Mouse (Mus musculus) limb, embryonic 15.5 days (tissue): ENCODE measurements at regions not wholly inside any gene's neighbourhood (a gene's known extent, or its start where the extent isn't known, plus 50 kb on each side); places are given as distances from the start of the nearest gene placed in this dataset.
A peak's percentile ranks its signal among the peaks of the same experiment; 100 is the strongest.

Experiments
- ATAC-seq: fragments of 200-750 bp; cut with Nextera tagmentation; 2 replicates; pipeline ENCODE4 v1.8.0; 2017; ENCODE audit warnings: low read depth, moderate TSS enrichment; ENCODE audit not compliant: insufficient number of reproducible peaks, low FRiP score, low TSS enrichment
- H3K27ac ChIP-seq: fragments of 300-500 bp; sonication (generic); 2 replicates; pipeline ENCODE4 v1.5.1; 2015; ENCODE audit warnings: moderate library complexity, mild to moderate bottlenecking, inconsistent platforms
- H3K27me3 ChIP-seq: fragments of 300-500 bp; sonication (generic); 2 replicates; pipeline ENCODE4 v1.6.1; 2015; ENCODE audit warnings: inconsistent platforms
- H3K36me3 ChIP-seq: fragments of 300-500 bp; sonication (generic); 2 replicates; pipeline ENCODE4 v1.6.1; 2015; ENCODE audit warnings: inconsistent platforms
- H3K4me1 ChIP-seq: fragments of 300-500 bp; sonication (generic); 2 replicates; pipeline ENCODE4 v1.6.1; 2015; ENCODE audit warnings: inconsistent platforms
- H3K4me2 ChIP-seq: fragments of 300-500 bp; sonication (generic); 2 replicates; pipeline ENCODE4 v1.6.1; 2015; ENCODE audit warnings: mild to moderate bottlenecking, inconsistent platforms
- H3K4me3 ChIP-seq: fragments of 300-500 bp; sonication (generic); 2 replicates; pipeline ENCODE4 v1.5.1; 2015; ENCODE audit warnings: mild to moderate bottlenecking, inconsistent platforms
- H3K9ac ChIP-seq: fragments of 300-500 bp; sonication (generic); 2 replicates; pipeline ENCODE4 v1.6.1; 2015; ENCODE audit warnings: inconsistent platforms
- H3K9me3 ChIP-seq: fragments of 300-500 bp; sonication (generic); 2 replicates; pipeline ENCODE4 v1.6.1; 2016; ENCODE audit warnings: inconsistent platforms
- WGBS: fragments of 180-500 bp; shearing (Covaris S2); methylation state at CpG from one replicate; pipeline ENCODE4 v1.1.7; 2015; 5-methylcytosine and 5-hydroxymethylcytosine counted together

- H3K36me3 ChIP-seq: no peaks in the 10 kb centered on the region
- no peaks in the 10 kb centered on the region for H3K27me3 ChIP-seq
- no peak overlapping the region for H3K9ac ChIP-seq
- H3K4me1 ChIP-seq: no peaks in the 10 kb centered on the region
- H3K4me3 ChIP-seq: no peak overlapping the region
- no peaks in the 10 kb centered on the region for H3K9me3 ChIP-seq
- H3K27ac ChIP-seq: no peak overlapping the region
- ATAC-seq: no peak
- 33% methylated on average over 3 of the region's 3 CpGs for WGBS
- no peak overlapping the region for H3K4me2 ChIP-seq
These were observed 271.0 kb upstream of the Myo3a start for GRCm38 (mm10) chr2:21956112-21956963.

GRCm38 (mm10) chr2:21958365-21958764, 268.9 kb upstream of the Myo3a start:
- Histone ChIP-seq H3K4me2 (0 out of 2 replicates have a peak overlapping the region, but pooled peaks have one; percentile 30), H3K4me3 (peak overlapping the region; percentile 10; the same call in 1 of the 2 replicates), H3K27me3 (no peaks in the 10 kb centered on the region), H3K4me1 (no peaks in the 10 kb centered on the region), H3K36me3 (no peaks in the 10 kb centered on the region), H3K9me3 (no peaks in the 10 kb centered on the region), H3K9ac (no peak overlapping the region), H3K27ac (no peak overlapping the region)
- ATAC-seq: peak; percentile 55; the same call in 1 of the 2 replicates
- WGBS: under 1% methylated on average over 3 of the region's 3 CpGs

GRCm38 (mm10) chr2:21958802-21959201, 268.5 kb upstream of the Myo3a start:
- no peak overlapping the region for H3K9ac ChIP-seq
- WGBS: 56% methylated on average over 3 of the region's 3 CpGs
- 0 out of 2 replicates have a peak, but pooled peaks cover under 1% of the 10 kb centered on the region for H3K4me1 ChIP-seq
- no peaks in the 10 kb centered on the region for H3K27me3 ChIP-seq
- H3K9me3 ChIP-seq: no peaks in the 10 kb centered on the region
- no peaks in the 10 kb centered on the region for H3K36me3 ChIP-seq
- H3K4me2 ChIP-seq: 0 out of 2 replicates have a peak overlapping the region, but pooled peaks have one; percentile 30
- peak overlapping the region; percentile 10; the same call in 1 of the 2 replicates for H3K4me3 ChIP-seq
- no peak overlapping the region for H3K27ac ChIP-seq
- no peak for ATAC-seq

- H3K4me1 ChIP-seq: 0 out of 2 replicates have a peak, but pooled peaks cover 4% of the 10 kb centered on the region
- H3K9ac ChIP-seq: no peak overlapping the region
- WGBS: 17% methylated on average over 7 of the region's 7 CpGs
- H3K27me3 ChIP-seq: no peaks in the 10 kb centered on the region
- no peaks in the 10 kb centered on the region for H3K36me3 ChIP-seq
- no peaks in the 10 kb centered on the region for H3K9me3 ChIP-seq
- no peak for ATAC-seq
- H3K27ac ChIP-seq: no peak overlapping the region
- H3K4me2 ChIP-seq: no peak overlapping the region
- no peak overlapping the region for H3K4me3 ChIP-seq
These were observed 263.8 kb upstream of the Myo3a start for GRCm38 (mm10) chr2:21963343-21964026.

GRCm38 (mm10) chr2:21964027-21964605, 263.2 kb upstream of the Myo3a start:
- no peaks in the 10 kb centered on the region for H3K9me3 ChIP-seq
- no peaks in the 10 kb centered on the region for H3K36me3 ChIP-seq
- no peak overlapping the region for H3K4me2 ChIP-seq
- ATAC-seq: no peak
- WGBS: 1% methylated on average over 10 of the region's 10 CpGs
- H3K9ac ChIP-seq: no peak overlapping the region
- no peak overlapping the region for H3K27ac ChIP-seq
- H3K4me1 ChIP-seq: 0 out of 2 replicates have a peak, but pooled peaks cover 4% of the 10 kb centered on the region
- H3K27me3 ChIP-seq: no peaks in the 10 kb centered on the region
- no peak overlapping the region for H3K4me3 ChIP-seq

GRCm38 (mm10) chr2:21970774-21971406, 256.4 kb upstream of the Myo3a start:
- Histone ChIP-seq H3K4me1 (no peaks in the 10 kb centered on the region), H3K27ac (no peak overlapping the region), H3K9ac (no peak overlapping the region), H3K27me3 (no peaks in the 10 kb centered on the region), H3K4me2 (no peak overlapping the region), H3K9me3 (no peaks in the 10 kb centered on the region), H3K36me3 (no peaks in the 10 kb centered on the region), H3K4me3 (no peak overlapping the region)
- ATAC-seq: no peak
- WGBS: 60% methylated on average over 1 of the region's 1 CpGs

GRCm38 (mm10) chr2:21974599-21974998, 252.7 kb upstream of the Myo3a start:
- Histone ChIP-seq H3K4me1 (no peaks in the 10 kb centered on the region), H3K36me3 (no peaks in the 10 kb centered on the region), H3K9ac (no peak overlapping the region), H3K27ac (no peak overlapping the region), H3K4me3 (no peak overlapping the region), H3K9me3 (no peaks in the 10 kb centered on the region), H3K4me2 (no peak overlapping the region), H3K27me3 (no peaks in the 10 kb centered on the region)
- 77% methylated on average over 3 of the region's 3 CpGs for WGBS
- no peak for ATAC-seq

- 32% methylated on average over 1 of the region's 1 CpGs for WGBS
- H3K27me3 ChIP-seq: no peaks in the 10 kb centered on the region
- H3K9me3 ChIP-seq: no peaks in the 10 kb centered on the region
- no peak overlapping the region for H3K9ac ChIP-seq
- no peaks in the 10 kb centered on the region for H3K4me1 ChIP-seq
- no peak overlapping the region for H3K4me2 ChIP-seq
- no peak for ATAC-seq
- H3K36me3 ChIP-seq: no peaks in the 10 kb centered on the region
- H3K4me3 ChIP-seq: no peak overlapping the region
- no peak overlapping the region for H3K27ac ChIP-seq
These were observed 251.8 kb upstream of the Myo3a start for GRCm38 (mm10) chr2:21975547-21975946.

GRCm38 (mm10) chr2:21976337-21976736, 251.0 kb upstream of the Myo3a start:
- H3K9me3 ChIP-seq: no peaks in the 10 kb centered on the region
- H3K27ac ChIP-seq: no peak overlapping the region
- no peaks in the 10 kb centered on the region for H3K27me3 ChIP-seq
- H3K4me2 ChIP-seq: no peak overlapping the region
- H3K4me1 ChIP-seq: no peaks in the 10 kb centered on the region
- no peak for ATAC-seq
- H3K36me3 ChIP-seq: no peaks in the 10 kb centered on the region
- H3K4me3 ChIP-seq: no peak overlapping the region
- no peak overlapping the region for H3K9ac ChIP-seq

GRCm38 (mm10) chr2:21976831-21977230, 250.5 kb upstream of the Myo3a start:
- Histone ChIP-seq H3K9ac (no peak overlapping the region), H3K4me3 (no peak overlapping the region), H3K4me2 (no peak overlapping the region), H3K9me3 (no peaks in the 10 kb centered on the region), H3K27ac (no peak overlapping the region), H3K27me3 (no peaks in the 10 kb centered on the region), H3K4me1 (no peaks in the 10 kb centered on the region), H3K36me3 (no peaks in the 10 kb centered on the region)
- no peak for ATAC-seq
- WGBS: 76% methylated on average over 2 of the region's 2 CpGs

GRCm38 (mm10) chr2:21980177-21980576, 247.1 kb upstream of the Myo3a start:
- H3K4me2 ChIP-seq: no peak overlapping the region
- no peak overlapping the region for H3K4me3 ChIP-seq
- no peaks in the 10 kb centered on the region for H3K36me3 ChIP-seq
- ATAC-seq: no peak
- H3K9ac ChIP-seq: no peak overlapping the region
- H3K27ac ChIP-seq: no peak overlapping the region
- H3K4me1 ChIP-seq: no peaks in the 10 kb centered on the region
- 48% methylated on average over 9 of the region's 9 CpGs for WGBS
- H3K9me3 ChIP-seq: no peaks in the 10 kb centered on the region
- H3K27me3 ChIP-seq: no peaks in the 10 kb centered on the region
